Mouse (Mus musculus): ENCODE results near the gene Scpep1. TPM values are rescaled to one million over a fixed set of nuclear protein-coding genes. Genes with fewer than 3 reads are reported as not detected.
A peak's percentile ranks its signal among the peaks of the same experiment; 100 is the strongest.

Gene Scpep1
- total and polyA plus RNA-seq, 2 experiments from 2014 or later, result 26.0 to 33.3 TPM

- Histone ChIP-seq H3K27me3 (ENCODE audit: insufficient read depth, low read length) (no peaks in the 10 kb centered on the region), H3K36me3 (ENCODE audit: insufficient read depth, low read length) (peaks cover 24% of the 10 kb centered on the region), H3K4me3 (ENCODE audit: low read length) (no peak overlapping the region), H3K4me1 (ENCODE audit: insufficient read depth, low read length) (no peaks in the 10 kb centered on the region), H3K4me2 (ENCODE audit: low read depth, low read length) (no peak overlapping the region), H3K9me3 (ENCODE audit: low read length) (no peaks in the 10 kb centered on the region), H3K27ac (no peak overlapping the region), H3K9ac (replicated peaks; ENCODE audit: low read length) (no peak overlapping the region)
- 92% methylated on average over 19 of the region's 19 CpGs for WGBS
- ATAC-seq, result no peak
- no peak for DNase-seq (ENCODE audit: low spot score)
- no peak for TF ChIP-seq CTCF (IDR thresholded peaks at IDR 0.05; ENCODE audit: low read depth)
These were observed 20.9 kb downstream of the Scpep1 start for GRCm38 (mm10) chr11:88934089-88935000.

- no peaks in the 10 kb centered on the region for H3K27me3 ChIP-seq (ENCODE audit: insufficient read depth, low read length)
- no peaks in the 10 kb centered on the region for H3K4me1 ChIP-seq (ENCODE audit: insufficient read depth, low read length)
- no peak overlapping the region for H3K9ac ChIP-seq (replicated peaks; ENCODE audit: low read length)
- 97% methylated on average over 9 of the region's 9 CpGs for WGBS
- H3K27ac ChIP-seq, result no peak overlapping the region
- H3K9me3 ChIP-seq (ENCODE audit: low read length), result no peaks in the 10 kb centered on the region
- H3K4me2 ChIP-seq (ENCODE audit: low read depth, low read length), result no peak overlapping the region
- H3K36me3 ChIP-seq (ENCODE audit: insufficient read depth, low read length), result peaks cover 35% of the 10 kb centered on the region
- no peak overlapping the region for H3K4me3 ChIP-seq (ENCODE audit: low read length)
- no peak for DNase-seq (ENCODE audit: low spot score)
- ATAC-seq, result no peak
- no peak for TF ChIP-seq CTCF (IDR thresholded peaks at IDR 0.05; ENCODE audit: low read depth)
These were observed 22.2 kb downstream of the Scpep1 start for GRCm38 (mm10) chr11:88933030-88933429.

GRCm38 (mm10) chr11:88931692-88932530 lies 23.4 kb downstream of the Scpep1 start:
- Histone ChIP-seq H3K27ac (no peak overlapping the region), H3K36me3 (ENCODE audit: insufficient read depth, low read length) (peaks cover 35% of the 10 kb centered on the region), H3K27me3 (ENCODE audit: insufficient read depth, low read length) (no peaks in the 10 kb centered on the region), H3K4me2 (ENCODE audit: low read depth, low read length) (no peak overlapping the region), H3K9ac (replicated peaks; ENCODE audit: low read length) (no peak overlapping the region), H3K4me3 (ENCODE audit: low read length) (no peak overlapping the region), H3K4me1 (ENCODE audit: insufficient read depth, low read length) (no peaks in the 10 kb centered on the region), H3K9me3 (ENCODE audit: low read length) (no peaks in the 10 kb centered on the region)
- no peak for TF ChIP-seq CTCF (IDR thresholded peaks at IDR 0.05; ENCODE audit: low read depth)
- ATAC-seq (no peak), DNase-seq (ENCODE audit: low spot score) (no peak)
- 71% methylated on average over 14 of the region's 14 CpGs for WGBS

GRCm38 (mm10) chr11:88926566-88926965 lies 28.7 kb downstream of the Scpep1 start:
- peaks cover 30% of the 10 kb centered on the region for H3K36me3 ChIP-seq (ENCODE audit: insufficient read depth, low read length)
- H3K4me3 ChIP-seq (ENCODE audit: low read length), result no peak overlapping the region
- ATAC-seq, result no peak
- H3K9ac ChIP-seq (replicated peaks; ENCODE audit: low read length), result no peak overlapping the region
- DNase-seq (ENCODE audit: low spot score), result no peak
- no peak overlapping the region for H3K27ac ChIP-seq
- no peaks in the 10 kb centered on the region for H3K9me3 ChIP-seq (ENCODE audit: low read length)
- H3K4me2 ChIP-seq (ENCODE audit: low read depth, low read length), result no peak overlapping the region
- no peaks in the 10 kb centered on the region for H3K4me1 ChIP-seq (ENCODE audit: insufficient read depth, low read length)
- no peaks in the 10 kb centered on the region for H3K27me3 ChIP-seq (ENCODE audit: insufficient read depth, low read length)
- TF ChIP-seq CTCF (IDR thresholded peaks at IDR 0.05; ENCODE audit: low read depth), result no peak
- WGBS, result 90% methylated on average over 5 of the region's 5 CpGs

- H3K9ac ChIP-seq (replicated peaks; ENCODE audit: low read length), result no peak overlapping the region
These were observed 45.8 kb downstream of the Scpep1 start for GRCm38 (mm10) chr11:88909388-88910036.

GRCm38 (mm10) chr11:88908557-88909211 lies 46.6 kb downstream of the Scpep1 start:
- Histone ChIP-seq H3K4me3 (ENCODE audit: low read length) (no peak overlapping the region), H3K4me2 (ENCODE audit: low read depth, low read length) (no peak overlapping the region), H3K4me1 (ENCODE audit: insufficient read depth, low read length) (no peaks in the 10 kb centered on the region), H3K9me3 (ENCODE audit: low read length) (no peaks in the 10 kb centered on the region), H3K27me3 (ENCODE audit: insufficient read depth, low read length) (no peaks in the 10 kb centered on the region), H3K36me3 (ENCODE audit: insufficient read depth, low read length) (no peaks in the 10 kb centered on the region), H3K27ac (no peak overlapping the region), H3K9ac (replicated peaks; ENCODE audit: low read length) (no peak overlapping the region)
- DNase-seq (ENCODE audit: low spot score), result peak; percentile 68
- ATAC-seq, result no peak
- WGBS, result 94% methylated on average over 1 of the region's 1 CpGs
- TF ChIP-seq CTCF (IDR thresholded peaks at IDR 0.05; ENCODE audit: low read depth), result peak; percentile 72

More at GRCm38 (mm10) chr11:88909388-88910036, 45.8 kb downstream of the Scpep1 start:
- H3K27me3 ChIP-seq (ENCODE audit: insufficient read depth, low read length), result no peaks in the 10 kb centered on the region
- DNase-seq (ENCODE audit: low spot score), result peak; percentile 18
- no peaks in the 10 kb centered on the region for H3K4me1 ChIP-seq (ENCODE audit: insufficient read depth, low read length)
- H3K9me3 ChIP-seq (ENCODE audit: low read length), result no peaks in the 10 kb centered on the region
- no peak overlapping the region for H3K4me3 ChIP-seq (ENCODE audit: low read length)
- no peak overlapping the region for H3K27ac ChIP-seq
- no peak overlapping the region for H3K4me2 ChIP-seq (ENCODE audit: low read depth, low read length)
- TF ChIP-seq CTCF (IDR thresholded peaks at IDR 0.05; ENCODE audit: low read depth), result no peak
- no peaks in the 10 kb centered on the region for H3K36me3 ChIP-seq (ENCODE audit: insufficient read depth, low read length)
- ATAC-seq, result no peak
- WGBS, result 75% methylated on average over 8 of the region's 8 CpGs

Data from hindbrain, postnatal 0 days (tissue).